Mouse (Mus musculus): ENCODE measurements around the gene Gm13276. TPM values are rescaled to one million over a fixed set of nuclear protein-coding genes. Genes with fewer than 3 reads are reported as not detected.

Gm13276 gene
- polyA plus RNA-seq, 1 experiment = not detected

Other genes with a start within 250 kb of the Gm13276 start
- gene Ifna15, start 227.5 kb upstream of the Gm13276 start, polyA plus RNA-seq (2012; rRNA removed; ENCODE audit: low replicate concordance) = not detected in 2 replicates
- gene Ifna14, start 213.9 kb upstream of the Gm13276 start, polyA plus RNA-seq (2012; rRNA removed; ENCODE audit: low replicate concordance) = not detected in 2 replicates
- not detected in 2 replicates for gene Ifna9, start 193.3 kb upstream of the Gm13276 start, polyA plus RNA-seq (2012; rRNA removed; ENCODE audit: low replicate concordance)
- not detected in 2 replicates for gene Ifna12, start 182.3 kb upstream of the Gm13276 start, polyA plus RNA-seq (2012; rRNA removed; ENCODE audit: low replicate concordance)
- gene C87499, start 151.3 kb upstream of the Gm13276 start, polyA plus RNA-seq (2012; rRNA removed; ENCODE audit: low replicate concordance) = not detected in 2 replicates
- gene Ifna13, start 141.2 kb upstream of the Gm13276 start, polyA plus RNA-seq (2012; rRNA removed; ENCODE audit: low replicate concordance) = not detected in 2 replicates
- not detected in 2 replicates for gene Ifna16, start 108.8 kb upstream of the Gm13276 start, polyA plus RNA-seq (2012; rRNA removed; ENCODE audit: low replicate concordance)
- gene Ifna2, start 101.8 kb upstream of the Gm13276 start, polyA plus RNA-seq (2012; rRNA removed; ENCODE audit: low replicate concordance) = not detected in 2 replicates
- not detected in 2 replicates for gene Ifnab, start 94.3 kb upstream of the Gm13276 start, polyA plus RNA-seq (2012; rRNA removed; ENCODE audit: low replicate concordance)
- 0.23 and 0.35 TPM in 2 replicates for gene Gm26566, start 63.9 kb upstream of the Gm13276 start, polyA plus RNA-seq (2012; rRNA removed; ENCODE audit: low replicate concordance)
- 16.0 and 29.7 TPM in 2 replicates for gene Klhl9, start 63.2 kb upstream of the Gm13276 start, polyA plus RNA-seq (2012; rRNA removed; ENCODE audit: low replicate concordance)
- gene Gm13271, start 30.8 kb upstream of the Gm13276 start, polyA plus RNA-seq (2012; rRNA removed; ENCODE audit: low replicate concordance) = not detected in 2 replicates
- gene Gm13283, start 25.6 kb upstream of the Gm13276 start, polyA plus RNA-seq (2012; rRNA removed; ENCODE audit: low replicate concordance) = not detected in 2 replicates
- gene Gm13290, start 11.9 kb upstream of the Gm13276 start, polyA plus RNA-seq (2012; rRNA removed; ENCODE audit: low replicate concordance) = not detected in 2 replicates
- gene Gm13289, start 8.8 kb upstream of the Gm13276 start, polyA plus RNA-seq (2012; rRNA removed; ENCODE audit: low replicate concordance) = not detected in 2 replicates
- not detected in 2 replicates for gene Gm13272, start 5.9 kb upstream of the Gm13276 start, polyA plus RNA-seq (2012; rRNA removed; ENCODE audit: low replicate concordance)
- gene Ifnz, start 3.6 kb upstream of the Gm13276 start, polyA plus RNA-seq (2012; rRNA removed; ENCODE audit: low replicate concordance) = 0.08 TPM in 1 of 2 replicates, not detected in the other
- not detected in 2 replicates for gene Gm13277, start 2.9 kb downstream of the Gm13276 start, polyA plus RNA-seq (2012; rRNA removed; ENCODE audit: low replicate concordance)
- gene Gm13278, start 5.8 kb downstream of the Gm13276 start, polyA plus RNA-seq (2012; rRNA removed; ENCODE audit: low replicate concordance) = not detected in 2 replicates
- not detected in 2 replicates for gene Gm13275, start 8.8 kb downstream of the Gm13276 start, polyA plus RNA-seq (2012; rRNA removed; ENCODE audit: low replicate concordance)
- gene Gm13279, start 11.7 kb downstream of the Gm13276 start, polyA plus RNA-seq (2012; rRNA removed; ENCODE audit: low replicate concordance) = not detected in 2 replicates
- not detected in 2 replicates for gene Gm13285, start 14.0 kb downstream of the Gm13276 start, polyA plus RNA-seq (2012; rRNA removed; ENCODE audit: low replicate concordance)
- gene Gm13287, start 17.5 kb downstream of the Gm13276 start, polyA plus RNA-seq (2012; rRNA removed; ENCODE audit: low replicate concordance) = not detected in 2 replicates
- not detected in 2 replicates for gene Gm13288, start 19.8 kb downstream of the Gm13276 start, polyA plus RNA-seq (2012; rRNA removed; ENCODE audit: low replicate concordance)
- gene Ifna7, start 30.5 kb downstream of the Gm13276 start, polyA plus RNA-seq (2012; rRNA removed; ENCODE audit: low replicate concordance) = not detected in 2 replicates
- gene Ifna11, start 34.2 kb downstream of the Gm13276 start, polyA plus RNA-seq (2012; rRNA removed; ENCODE audit: low replicate concordance) = not detected in 2 replicates
- gene Ifna6, start 41.7 kb downstream of the Gm13276 start, polyA plus RNA-seq (2012; rRNA removed; ENCODE audit: low replicate concordance) = not detected in 2 replicates
- gene Ifna5, start 49.8 kb downstream of the Gm13276 start, polyA plus RNA-seq (2012; rRNA removed; ENCODE audit: low replicate concordance) = not detected in 2 replicates
- not detected in 2 replicates for gene Ifna4, start 56.2 kb downstream of the Gm13276 start, polyA plus RNA-seq (2012; rRNA removed; ENCODE audit: low replicate concordance)
- gene Ifna1, start 64.4 kb downstream of the Gm13276 start, polyA plus RNA-seq (2012; rRNA removed; ENCODE audit: low replicate concordance) = not detected in 2 replicates
- gene Ifne, start 94.5 kb downstream of the Gm13276 start, polyA plus RNA-seq (2012; rRNA removed; ENCODE audit: low replicate concordance) = 0.80 TPM in 1 of 2 replicates, not detected in the other